Comparison of ENCODE assay signal across 8 mouse cellular contexts in genomic region chr14:33371248-33371647, GRCm38 (mm10).
DNase-seq lines count a peak whose midpoint lies in the region; ATAC-seq and TF ChIP-seq lines count a peak whose summit lies in the region.

No protein-coding gene starts in this region.

- no peak overlapping the region for H3K9ac ChIP-seq in midbrain, embryonic 12.5 days (replicated peaks)

- intact Hi-C loops in left cerebral cortex, postnatal 14 days (cut with DNase I), result loop anchor here (2.0 kb wide), 2 partner anchors 58 to 156 kb away; partner anchors contain the start of gene Arhgap22

- no peaks in the 10 kb centered on the region for H3K4me1 ChIP-seq in thymus, adult 2 months (replicated peaks; ENCODE audit: control insufficient read depth, insufficient read depth, low read length)
- H3K4me1 ChIP-seq in midbrain, embryonic 12.5 days, result peaks cover 6% of the 10 kb centered on the region
- no peaks in the 10 kb centered on the region; the same call in 1 of the 2 replicates for H3K4me1 ChIP-seq in small intestine, adult 2 months (ENCODE audit: control insufficient read depth, insufficient read depth, insufficient read length, low read length)

- no peak overlapping the region for H3K4me2 ChIP-seq in midbrain, embryonic 12.5 days (replicated peaks)

- TF ChIP-seq CTCF in thymus, adult 2 months (IDR thresholded peaks at IDR 0.05; ENCODE audit: borderline replicate concordance, control insufficient read depth, extremely low read depth, insufficient read depth, low read length, poor library complexity), result peak; percentile 49; the same call in 1 of the 2 replicates
- peak; percentile 62; the same call in 1 of the 2 replicates for TF ChIP-seq CTCF in small intestine, adult 2 months (IDR thresholded peaks at IDR 0.05; ENCODE audit: extremely low read depth, insufficient read length, insufficient replicate concordance, low read depth, low read length)

- ATAC-seq in midbrain, embryonic 12.5 days (ENCODE audit: low FRiP score, low read depth), result peak; percentile 50; the same call in 1 of the 2 replicates

- H3K27ac ChIP-seq in thymus, adult 2 months (ENCODE audit: control insufficient read depth, insufficient read depth, low read length), result no peak overlapping the region
- no peak overlapping the region for H3K27ac ChIP-seq in midbrain, embryonic 12.5 days (replicated peaks)
- no peak overlapping the region for H3K27ac ChIP-seq in small intestine, adult 2 months (ENCODE audit: insufficient read depth, low read depth, low read length)

- no peaks in the 10 kb centered on the region for H3K9me3 ChIP-seq in midbrain, embryonic 12.5 days

- H3K4me3 ChIP-seq in thymus, adult 2 months (ENCODE audit: control insufficient read depth, insufficient read depth, low read length), result no peak overlapping the region
- no peak overlapping the region for H3K4me3 ChIP-seq in midbrain, embryonic 12.5 days
- no peak overlapping the region for H3K4me3 ChIP-seq in small intestine, adult 2 months (ENCODE audit: low read depth, low read length)

- no peak for TF ChIP-seq POLR2A in thymus, adult 2 months (IDR thresholded peaks at IDR 0.05; ENCODE audit: control insufficient read depth, extremely low read depth, insufficient read depth, low read length, poor library complexity)
- no peak for TF ChIP-seq POLR2A in small intestine, adult 2 months (IDR thresholded peaks at IDR 0.05; ENCODE audit: low read depth, low read length)

- no peaks in the 10 kb centered on the region for H3K36me3 ChIP-seq in thymus, adult 2 months (ENCODE audit: control insufficient read depth, insufficient read depth, low read length)
- H3K36me3 ChIP-seq in midbrain, embryonic 12.5 days, result no peaks in the 10 kb centered on the region
- no peaks in the 10 kb centered on the region for H3K36me3 ChIP-seq in small intestine, adult 2 months (ENCODE audit: control insufficient read depth, insufficient read depth, low read length)

- H3K27me3 ChIP-seq in thymus, adult 2 months (ENCODE audit: control insufficient read depth, insufficient read depth, low read length), result no peaks in the 10 kb centered on the region
- no peaks in the 10 kb centered on the region for H3K27me3 ChIP-seq in midbrain, embryonic 12.5 days
- no peaks in the 10 kb centered on the region for H3K27me3 ChIP-seq in small intestine, adult 2 months (ENCODE audit: control insufficient read depth, insufficient read depth, low read length)

- 28% methylated on average over 3 of the region's 3 CpGs for WGBS in thymus, adult 2 months
- 15% methylated on average over 3 of the region's 3 CpGs for WGBS in midbrain, embryonic 12.5 days
- WGBS in small intestine, adult 2 months, result 13% methylated on average over 3 of the region's 3 CpGs

- peak; percentile 47 for DNase-seq in thymus, adult 2 months
- DNase-seq in thymus, adult 18-20 months, result no peak
- DNase-seq in cerebellum, postnatal 25 days, result peak; percentile 66 to 78
- peak; percentile 54 to 61 for DNase-seq in frontal cortex, postnatal 25 days (ENCODE audit: low spot score in 2 of 2)
- peak; percentile 45 for DNase-seq in induced T-regulatory cell, adult 2 months (ENCODE audit: low read depth)
- peak; percentile 83 for DNase-seq in left cerebral cortex, postnatal 14 days (ENCODE audit: low spot score in 2 of 2)

Comparison
In these comparisons a context has a peak if more than half of its experiments do, and no peak if none do; other contexts are left out.
1. DNase-seq: peak in thymus, adult 2 months (single experiment), cerebellum, postnatal 25 days (2 of 2), frontal cortex, postnatal 25 days (2 of 2), induced T-regulatory cell, adult 2 months (single experiment) and left cerebral cortex, postnatal 14 days (2 of 2); none in thymus, adult 18-20 months (0 of 2).